Mouse (Mus musculus) B cell, adult 2 months (primary cell): ENCODE data around the gene Kdelr1.

Experiments
- DNase-seq, 2 experiments: peaks; one replicate each; pipeline ENCODE4 v3.0.0; 2022

The Kdelr1 gene

DNA sequence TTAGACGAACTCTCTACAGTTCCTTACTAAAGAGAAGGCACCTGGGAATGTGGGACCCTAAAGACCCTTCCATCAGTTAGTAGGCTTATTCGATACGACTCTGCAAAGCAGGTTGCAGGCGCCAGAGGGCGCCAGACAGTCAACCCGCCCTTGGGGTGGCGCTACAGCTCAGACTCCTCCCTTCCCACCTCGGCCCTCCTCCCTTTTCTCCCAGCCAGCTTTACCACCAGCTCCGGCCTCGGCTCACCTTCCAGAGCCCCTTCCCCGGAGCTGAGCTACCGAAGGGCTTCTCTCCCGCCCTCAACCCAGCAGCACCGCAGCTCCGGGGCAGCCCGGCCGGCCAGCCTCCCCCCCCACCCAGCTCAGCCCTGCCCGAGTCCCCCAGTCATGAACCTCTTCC is at the start of gene Kdelr1:
TSS of gene Kdelr1 (plus strand) at position 149 of the 400 bp plus-strand sequence.
- peak; percentile 92 to 93 for DNase-seq

DNA sequence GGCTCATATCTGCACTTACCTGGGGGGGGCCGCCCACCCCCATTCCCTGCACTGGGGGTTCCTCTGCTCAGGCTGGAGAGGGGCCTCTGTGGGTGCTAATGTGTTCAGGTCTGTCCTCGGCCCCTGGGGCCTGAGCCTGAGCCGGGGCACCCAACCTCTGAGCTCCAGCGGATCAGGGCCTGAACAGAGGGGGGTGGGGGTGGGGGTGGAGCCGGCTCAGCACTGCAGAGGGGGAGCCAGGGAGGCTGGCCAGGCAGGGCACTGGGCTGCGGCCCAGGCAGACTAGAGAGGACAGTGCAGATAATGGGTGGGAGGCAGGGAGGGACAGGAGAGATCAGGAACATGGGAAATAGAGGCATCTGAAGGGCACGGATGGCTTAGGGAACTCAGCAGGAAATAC is 48.0 kb upstream of the Kdelr1 start, which contains the start of gene Kcnj14:
TSS of gene Kcnj14 (minus strand) at position 185 of the 400 bp plus-strand sequence.
- DNase-seq, result no peak

DNA sequence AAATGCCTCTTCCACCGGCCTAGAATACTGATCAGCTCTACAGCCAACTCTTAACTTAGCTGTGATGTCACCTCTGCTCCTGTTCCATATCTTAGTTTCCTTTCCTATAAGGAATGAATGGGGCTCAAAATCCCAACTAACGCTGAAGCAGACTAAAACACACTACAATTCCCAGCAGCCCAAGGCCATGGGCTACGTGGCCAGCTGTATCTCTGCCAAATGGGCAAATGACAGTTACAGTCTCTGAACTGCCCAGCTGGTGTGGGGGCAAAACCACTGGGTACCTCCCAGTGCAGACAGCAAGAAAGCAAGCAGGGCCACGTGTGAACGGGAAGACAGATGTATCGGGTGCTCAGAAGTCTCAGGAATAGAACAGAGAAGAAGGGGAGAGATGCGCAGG is 45.9 kb upstream of the Kdelr1 start:
- no peak for DNase-seq

DNA sequence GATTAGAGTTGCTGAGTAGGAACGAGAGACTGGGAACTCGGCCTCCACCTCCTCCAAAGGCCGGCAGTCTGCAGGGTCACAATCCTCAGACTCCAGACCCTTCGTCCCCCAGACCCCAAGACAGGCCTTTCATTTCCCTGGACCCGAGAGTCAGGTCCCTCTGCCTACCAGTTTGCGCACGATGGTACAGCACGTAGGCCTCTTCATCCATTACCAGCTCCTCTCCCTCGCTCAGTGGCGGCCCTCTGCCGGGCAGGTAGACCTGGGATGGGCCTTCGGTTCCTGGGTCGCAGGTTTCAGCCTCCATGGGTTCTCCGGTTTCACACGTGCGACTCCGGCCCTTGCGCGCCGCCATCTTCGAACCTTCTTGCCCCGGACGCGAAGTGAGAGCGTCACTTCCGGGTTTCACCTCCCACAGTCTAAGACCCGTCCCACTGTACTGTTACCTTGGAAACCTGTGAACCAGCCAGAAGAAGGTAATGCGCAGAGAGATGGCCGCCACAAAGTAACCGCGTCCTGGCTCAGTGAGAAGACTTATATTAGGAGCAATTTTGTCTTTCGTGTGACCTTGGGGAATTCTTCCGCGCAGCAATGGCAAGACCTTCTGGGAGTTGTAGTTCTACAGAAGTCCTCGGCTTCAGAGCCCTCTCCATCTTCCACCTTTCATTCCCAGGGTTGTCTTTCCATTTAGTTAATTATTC is 42.0 kb upstream of the Kdelr1 start, which contains the start of gene Grwd1:
TSS of gene Grwd1 (minus strand) at position 518 of the 701 bp plus-strand sequence.
- peak; percentile 88 to 90 for DNase-seq

DNA sequence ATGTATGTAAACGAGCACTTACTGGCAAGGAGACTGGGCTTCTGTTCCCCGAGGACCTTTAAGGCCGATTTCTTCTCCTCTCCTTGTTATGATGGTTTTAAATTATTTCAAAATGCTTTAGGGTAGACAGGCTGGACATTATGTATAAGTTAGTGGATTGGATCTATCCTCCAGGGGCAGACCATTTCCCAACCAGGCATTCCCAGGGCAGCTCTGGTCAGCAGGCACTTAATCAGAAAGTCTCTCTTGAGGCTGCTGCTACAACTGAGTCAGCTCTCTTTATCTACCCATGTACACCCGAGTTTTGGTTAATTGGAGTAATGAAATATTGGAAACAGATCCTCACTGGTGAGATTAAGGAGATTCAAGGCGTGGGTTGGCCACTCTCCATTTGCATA is 41.4 kb upstream of the Kdelr1 start:
- DNase-seq, result no peak

DNA sequence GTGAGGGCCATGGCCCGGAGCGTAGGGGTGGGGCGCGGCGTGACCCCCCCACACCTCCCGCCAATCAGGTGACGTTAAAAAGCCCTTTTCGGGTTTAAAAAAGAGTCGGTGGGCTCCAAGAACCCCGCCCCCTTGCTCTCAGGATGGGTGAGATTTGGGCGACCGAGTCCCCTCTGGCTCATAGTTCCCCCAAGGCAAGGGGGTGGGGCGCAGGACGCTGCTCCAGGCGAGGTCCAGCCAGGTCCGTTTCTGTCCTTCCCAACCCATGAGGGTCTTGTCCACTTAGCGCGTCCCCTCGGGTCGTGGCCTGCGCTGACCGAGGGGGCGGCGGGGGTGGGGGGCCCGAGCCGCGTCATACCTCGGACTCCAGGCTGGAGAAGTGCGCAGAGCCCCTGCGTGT is 40.1 kb upstream of the Kdelr1 start:
- DNase-seq, result no peak

DNA sequence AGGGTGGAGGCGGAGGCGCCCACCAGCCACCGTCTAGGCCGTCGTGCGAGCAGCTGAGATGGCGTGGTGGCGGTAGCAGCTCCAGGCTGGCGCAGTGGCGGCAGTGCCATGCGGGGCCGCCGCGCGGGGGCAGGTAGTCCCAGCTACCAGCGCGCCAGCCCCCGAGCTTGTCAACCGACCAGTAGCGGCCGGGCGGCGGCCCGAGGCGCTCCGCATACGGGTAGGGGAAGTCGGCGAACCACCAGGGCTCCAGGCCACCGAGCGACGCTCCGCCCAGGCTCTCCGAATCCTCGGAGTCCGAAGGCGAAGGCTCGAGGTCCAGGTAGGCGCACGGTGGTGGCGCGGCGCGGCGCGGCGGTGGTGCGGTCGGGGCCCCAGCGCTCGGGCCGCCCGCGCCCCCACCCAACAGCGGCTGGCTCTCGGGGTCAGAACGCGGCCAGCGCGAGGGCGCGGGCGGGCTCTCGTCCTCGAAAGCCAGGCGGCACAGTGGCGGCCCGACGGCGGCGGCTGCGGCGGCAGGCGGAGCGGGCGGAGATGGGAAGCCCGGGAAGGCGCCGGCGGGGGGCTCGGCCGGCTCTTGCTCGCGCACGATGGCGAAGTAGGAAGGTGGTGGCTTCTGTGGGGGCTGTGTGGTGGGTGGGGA is 39.3 kb upstream of the Kdelr1 start:
- DNase-seq, result peak; percentile 26 to 33

DNA sequence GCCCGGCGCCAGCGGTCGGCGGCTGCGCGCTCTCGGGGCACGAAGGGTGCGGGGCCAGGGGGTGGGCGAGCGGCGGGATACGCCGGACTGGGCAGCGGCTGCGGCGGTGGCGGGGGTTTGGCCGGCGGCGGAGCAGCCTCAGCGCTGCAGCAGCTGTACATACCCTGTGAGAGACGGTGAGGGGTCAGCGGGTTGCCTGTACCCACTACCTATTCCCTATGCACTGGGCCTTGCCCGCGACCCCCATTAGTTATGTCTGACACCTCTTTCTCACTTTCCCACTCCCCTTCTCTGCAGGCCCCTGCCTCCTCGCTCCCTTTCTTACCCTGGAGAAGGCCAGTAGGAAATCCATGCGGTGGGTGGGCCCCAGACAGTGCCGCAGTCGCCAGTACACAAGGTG is 38.6 kb upstream of the Kdelr1 start:
- DNase-seq, result no peak

DNA sequence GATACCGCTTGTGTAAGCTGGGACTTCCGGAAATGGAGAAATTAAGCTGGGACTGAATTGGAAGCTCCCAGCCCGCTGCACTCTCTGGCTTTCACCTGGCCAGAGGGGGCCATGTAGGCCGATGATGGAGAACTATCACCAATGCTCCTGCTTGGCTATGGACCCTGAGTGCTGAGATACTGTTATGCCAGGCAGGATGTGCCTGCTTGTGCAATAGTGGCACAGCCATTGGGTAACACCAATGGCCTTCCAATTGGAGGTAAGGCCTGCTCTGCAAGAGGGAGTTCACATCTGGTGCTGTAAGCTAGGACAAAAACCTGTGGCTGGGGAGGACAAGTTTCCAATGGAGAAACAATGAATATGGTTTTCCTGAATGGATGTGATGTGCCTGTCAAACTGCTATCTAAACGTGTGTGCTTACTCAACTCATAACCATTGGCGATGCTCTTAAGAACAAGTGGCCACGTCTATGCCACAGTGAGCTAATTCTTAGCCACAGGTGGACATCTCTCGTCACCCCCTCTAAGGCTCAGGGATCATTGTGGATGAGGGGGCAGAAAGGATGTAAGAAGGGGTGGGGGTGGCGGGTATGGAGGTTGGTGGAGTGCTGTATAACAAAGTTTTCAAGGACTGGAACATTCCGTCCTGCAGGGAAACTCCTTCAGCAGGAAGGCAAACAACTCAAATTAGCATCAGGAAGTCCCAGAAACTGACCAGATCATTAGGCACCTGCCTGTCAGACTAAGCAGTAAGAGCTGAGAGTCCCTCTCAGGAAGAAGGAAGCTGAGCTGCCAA is 29.4 kb upstream of the Kdelr1 start:
- DNase-seq, result no peak

DNA sequence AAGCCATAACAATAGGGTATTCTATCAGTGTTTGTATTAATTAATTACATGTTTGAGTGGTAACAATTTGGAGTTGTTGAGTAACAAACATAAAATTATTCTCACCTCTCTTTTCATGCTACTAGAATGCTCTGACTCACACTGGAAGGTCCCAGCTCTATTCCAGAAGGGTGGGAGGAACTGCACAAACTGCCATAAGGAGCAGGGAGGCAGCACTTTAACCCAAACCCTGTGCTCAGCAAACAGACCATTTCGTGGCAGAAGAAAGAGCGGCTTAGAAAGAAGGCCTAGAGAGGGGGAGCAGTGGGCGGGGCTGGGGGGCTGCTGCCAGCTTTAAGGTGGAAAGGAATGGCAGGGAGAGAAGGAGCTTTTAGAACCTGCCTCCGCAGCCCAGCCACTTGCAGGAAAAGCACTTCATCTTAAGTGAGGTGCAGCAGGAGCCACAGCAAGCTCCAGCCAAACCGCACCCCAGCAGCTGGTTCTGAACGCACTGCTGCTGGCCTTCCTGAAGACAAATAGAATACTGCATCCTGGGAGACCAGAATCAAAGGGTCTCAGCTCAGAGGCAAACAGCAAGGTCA is 24.0 kb upstream of the Kdelr1 start:
- DNase-seq, result no peak

DNA sequence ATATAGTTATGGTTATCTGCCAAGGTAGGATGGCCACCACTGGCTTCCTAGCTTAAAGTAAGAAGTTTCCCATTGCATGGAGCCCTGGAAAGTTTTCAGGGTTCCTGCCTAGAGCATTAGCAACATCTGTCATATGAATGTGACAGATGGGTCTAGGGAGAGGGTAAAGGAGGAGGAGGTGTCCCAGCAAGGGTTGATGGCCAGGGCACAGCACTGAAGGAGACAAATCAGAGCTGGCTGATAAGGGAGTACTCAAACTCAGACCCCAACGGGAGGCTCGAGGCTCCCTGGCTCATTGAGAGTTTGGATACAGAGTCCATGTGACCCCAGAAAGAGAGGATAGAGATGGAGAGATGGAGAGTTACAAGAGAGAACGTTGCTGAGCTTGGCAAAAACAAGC is 21.9 kb upstream of the Kdelr1 start:
- DNase-seq, result no peak

DNA sequence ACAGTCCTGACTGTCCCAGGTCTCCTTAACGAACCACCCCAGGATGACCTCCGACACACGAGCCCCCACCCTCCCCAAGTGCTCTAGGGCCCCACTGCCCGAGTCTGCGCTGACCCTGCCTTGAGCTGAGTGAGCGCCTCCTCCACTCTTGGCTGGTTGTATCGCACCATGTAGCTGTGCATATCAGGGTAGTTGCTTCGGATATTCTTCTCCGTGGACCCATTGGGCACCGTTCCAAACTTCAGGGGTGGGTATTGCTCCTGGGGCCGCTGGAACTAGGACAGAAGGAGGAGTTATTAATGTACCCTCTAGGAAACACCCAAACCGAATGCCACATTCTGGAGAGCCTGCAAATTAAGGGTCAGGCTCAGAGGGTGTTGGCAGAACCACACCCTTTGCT is 19.5 kb upstream of the Kdelr1 start:
- no peak for DNase-seq

DNA sequence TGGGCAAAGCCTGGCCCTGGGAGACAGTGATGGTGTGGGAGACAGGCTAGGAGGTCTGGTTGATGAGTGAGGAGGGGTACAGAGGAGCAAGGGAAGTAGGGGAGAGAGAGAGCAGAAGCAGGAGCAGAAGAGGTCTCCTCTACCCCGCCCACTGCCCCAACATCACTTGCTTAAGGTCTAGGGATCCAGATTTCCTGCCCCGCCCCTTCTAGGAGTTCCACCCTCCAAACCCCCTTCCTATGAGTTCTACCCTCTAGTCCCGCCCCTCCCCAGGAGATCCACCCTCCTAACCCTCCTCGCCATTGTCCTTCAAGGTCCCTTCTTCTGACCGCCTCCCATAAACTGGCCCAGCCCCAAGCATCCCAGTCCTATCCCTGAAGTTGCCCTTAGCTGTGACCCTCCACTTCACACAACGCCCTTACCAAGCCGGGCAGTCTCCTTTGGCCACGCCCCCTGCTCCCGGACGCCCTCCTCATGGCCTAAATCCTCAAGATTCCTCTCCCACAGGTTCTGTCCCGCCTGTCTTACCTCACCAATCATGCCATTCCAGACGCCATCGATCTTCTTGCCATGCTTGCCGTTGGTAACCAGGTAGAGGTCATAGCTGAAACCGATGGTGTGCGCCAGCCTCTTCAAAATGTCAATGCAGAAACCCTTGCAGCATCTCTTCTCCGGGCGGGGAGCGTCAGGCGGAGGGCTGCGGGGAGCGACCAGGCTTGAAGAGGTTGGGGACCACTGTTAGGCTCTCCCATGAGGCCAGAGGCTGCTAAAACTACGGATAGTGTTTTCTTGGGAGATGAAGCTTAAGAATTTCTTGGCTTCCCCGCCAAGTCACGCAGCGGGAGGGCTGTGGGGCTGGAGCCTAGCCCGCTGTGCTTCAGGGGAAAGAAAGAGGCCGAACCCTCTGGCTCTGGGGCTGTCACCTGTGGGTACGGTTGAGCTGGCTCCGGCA is 15.3 kb upstream of the Kdelr1 start:
- DNase-seq, result no peak

DNA sequence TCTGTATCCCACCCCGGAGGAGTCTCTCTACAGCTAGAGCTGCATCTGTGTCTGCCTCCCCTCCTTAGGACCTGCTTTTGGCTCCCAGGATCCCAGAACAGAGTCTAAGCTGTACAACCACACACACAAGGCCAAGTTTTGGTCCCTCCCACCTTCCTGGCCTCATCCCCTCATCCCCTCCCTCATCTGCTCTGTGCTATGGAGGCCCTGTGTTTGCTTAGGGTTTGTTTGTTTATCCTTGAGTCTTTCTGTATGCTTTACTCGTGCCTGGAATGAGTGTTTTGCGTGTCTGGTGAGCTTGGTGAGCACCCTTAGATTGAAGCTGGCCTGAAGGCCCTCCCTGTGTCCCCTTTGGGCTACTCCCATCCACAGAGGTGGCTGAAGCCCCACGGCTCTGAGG is 13.6 kb upstream of the Kdelr1 start:
- DNase-seq, result no peak

DNA sequence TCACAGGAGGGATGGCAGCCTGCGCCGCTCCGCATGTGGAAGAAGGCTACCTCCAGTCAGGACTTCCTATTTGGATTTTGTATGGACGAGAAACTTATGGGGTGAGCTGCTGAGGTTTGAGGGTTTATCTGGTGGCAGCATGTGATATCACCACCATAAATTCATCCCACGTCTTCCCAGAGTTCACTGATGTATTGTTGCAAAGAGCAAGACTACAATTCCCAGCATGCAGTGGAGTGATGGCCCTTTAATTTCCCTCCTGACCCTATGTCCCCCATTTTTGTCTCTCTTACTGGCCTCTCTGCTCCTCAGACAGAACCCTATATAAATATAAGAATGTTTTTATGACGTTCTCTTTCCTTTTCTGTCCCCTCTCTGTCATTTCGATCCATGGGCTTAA is 9.8 kb upstream of the Kdelr1 start:
- no peak for DNase-seq

DNA sequence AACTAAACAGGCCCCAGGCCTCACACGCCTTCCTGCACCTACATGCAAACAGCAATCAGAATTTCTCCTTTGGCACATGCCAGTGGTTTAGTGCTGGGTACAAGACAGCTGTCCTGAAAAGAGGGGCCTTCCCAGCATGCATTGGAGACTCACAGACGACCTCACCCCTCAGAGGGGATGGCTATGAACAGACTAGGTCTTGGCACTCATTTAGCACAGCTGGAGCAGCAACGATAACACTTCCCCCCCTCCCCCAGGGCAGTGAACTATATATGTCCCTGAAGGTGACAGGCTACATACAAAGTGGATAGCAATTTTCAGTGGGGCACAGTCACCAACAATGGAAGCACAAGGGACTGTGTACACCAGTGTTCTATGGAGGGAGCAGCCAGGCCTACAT is 8.1 kb upstream of the Kdelr1 start:
- DNase-seq, result no peak

DNA sequence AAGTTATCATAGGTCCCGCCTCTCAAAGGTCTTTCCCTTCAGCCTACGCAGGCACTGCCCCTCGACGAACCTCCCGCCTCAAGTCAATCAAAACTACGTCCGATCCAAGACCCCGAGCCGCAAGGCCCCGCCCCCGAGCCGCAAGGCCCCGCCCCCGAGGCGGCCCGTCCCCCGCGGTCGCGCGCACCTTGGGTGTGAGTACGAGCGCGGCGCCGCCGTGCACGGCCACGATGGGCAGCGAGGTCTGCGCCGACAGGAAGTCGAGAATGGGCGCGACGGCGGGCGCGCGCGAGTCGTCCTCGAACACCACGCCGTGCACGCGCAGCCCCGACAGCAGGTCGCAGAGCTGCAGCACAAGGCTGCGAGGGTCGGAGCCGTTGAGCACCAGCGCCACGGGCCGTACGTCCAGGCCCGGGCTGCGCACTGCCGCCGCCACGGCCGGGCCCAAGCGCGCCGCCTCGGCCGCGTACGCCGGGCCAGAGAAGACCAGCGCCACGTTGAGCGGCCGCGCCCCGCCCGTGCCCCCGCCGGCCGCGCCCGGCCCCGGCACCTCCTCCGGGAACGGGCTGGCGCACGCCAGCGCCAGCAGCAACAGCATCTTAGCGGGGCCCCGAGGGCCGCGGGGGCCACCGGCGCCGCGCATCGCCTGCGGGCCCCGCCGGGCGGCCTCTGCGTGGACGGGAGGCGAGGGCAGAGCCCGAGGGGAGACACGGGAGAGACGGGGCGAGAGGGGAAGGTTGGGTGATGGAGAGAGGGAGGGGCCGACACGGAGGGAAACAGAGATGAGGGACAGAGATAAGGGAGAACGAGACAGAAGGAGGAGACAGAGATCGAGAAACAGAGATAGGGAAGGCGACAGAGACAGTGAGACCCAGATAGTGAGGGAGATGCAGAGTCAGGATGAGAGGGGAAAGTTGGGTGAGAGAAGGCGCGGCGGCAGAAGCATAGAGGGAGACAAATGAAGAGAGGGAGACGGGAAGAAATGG is 6.4 kb upstream of the Kdelr1 start:
- peak; percentile 97 to 98 for DNase-seq

DNA sequence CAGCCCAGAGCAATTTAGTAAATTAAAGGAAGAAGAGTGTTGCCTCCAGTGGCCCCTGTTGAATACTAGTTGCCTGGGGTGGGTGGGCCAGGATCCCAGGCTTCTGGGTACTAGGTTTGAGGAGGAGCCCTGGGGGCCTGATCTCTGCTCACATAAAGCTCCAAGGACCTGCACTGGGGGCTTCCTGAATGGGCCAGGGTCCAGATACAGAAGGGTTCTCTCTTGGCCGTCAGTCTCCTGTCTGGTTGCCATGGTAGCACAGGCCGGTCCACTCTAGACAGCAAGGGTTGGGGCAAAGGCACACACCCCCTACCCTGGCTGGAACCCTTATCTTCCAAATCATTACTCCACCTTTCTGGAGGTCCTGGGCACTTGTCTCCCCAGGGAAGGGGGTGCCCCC is 4.7 kb upstream of the Kdelr1 start:
- DNase-seq, result no peak

DNA sequence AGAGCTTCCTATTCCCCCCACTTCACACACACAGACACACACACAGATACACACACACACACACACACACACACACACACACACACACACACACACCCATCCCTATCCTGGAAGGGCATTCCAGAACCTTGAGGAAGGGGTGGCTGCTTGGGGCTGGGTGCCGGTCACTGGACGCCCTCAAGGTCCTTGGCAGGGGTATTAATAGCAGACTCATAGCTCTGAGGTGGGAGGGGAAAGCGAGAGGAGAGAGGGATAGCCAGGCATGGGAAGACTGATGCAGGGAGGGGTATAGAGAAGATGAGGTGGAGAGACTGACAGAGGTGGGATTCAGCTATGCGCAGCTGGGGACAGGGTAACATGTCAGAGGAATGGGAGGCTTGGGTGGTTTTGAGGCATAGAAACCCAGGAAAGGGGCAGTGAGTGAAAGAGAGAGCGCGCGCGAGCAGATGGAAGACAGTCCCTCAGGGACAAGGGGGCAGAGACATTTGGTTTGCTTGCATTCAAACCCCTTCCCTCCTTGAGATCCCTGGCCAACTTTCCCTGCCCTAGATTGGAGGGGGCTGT is 3.4 kb upstream of the Kdelr1 start:
- DNase-seq, result no peak

DNA sequence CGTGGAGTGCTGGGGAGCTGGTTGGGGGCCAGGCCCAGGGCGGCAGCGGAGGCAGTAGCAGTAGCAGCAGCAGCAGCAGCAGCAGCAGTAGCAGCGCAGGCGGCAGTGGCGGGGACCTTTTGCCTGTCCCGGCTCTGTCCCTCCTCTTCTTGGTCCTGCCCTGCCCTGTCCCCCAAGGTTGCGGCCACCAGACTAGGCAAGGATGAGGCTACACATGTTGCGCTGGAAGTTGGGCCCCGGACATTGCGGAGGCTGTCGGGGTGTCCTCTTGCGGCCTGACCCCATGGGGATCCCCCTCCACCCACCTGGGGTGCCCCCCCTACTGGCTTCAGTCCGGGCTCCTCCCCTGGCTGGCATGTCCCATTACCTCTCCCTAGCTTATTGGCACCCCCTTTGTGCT is 2.8 kb upstream of the Kdelr1 start:
- peak; percentile 41 to 47 for DNase-seq
